Mouse (Mus musculus) G1E (cell line): Measurements from ENCODE around the gene Ssc5d.

Source experiments
- CTCF ChIP-seq: IDR thresholded peaks from 2 replicates; pipeline ENCODE4 v1.5.1; 2012; ENCODE audit warnings: low read depth, low read length, inconsistent platforms, mixed read lengths
- GATA1 ChIP-seq: IDR thresholded peaks from 2 replicates; pipeline ENCODE4 v1.6.1; 2012; ENCODE audit warnings: borderline replicate concordance, low read length, inconsistent platforms, mixed read lengths
- GATA2 ChIP-seq: IDR thresholded peaks from 2 replicates; pipeline ENCODE4 v1.6.1; 2012; ENCODE audit warnings: low read depth, low read length, inconsistent platforms, borderline replicate concordance
- POLR2AphosphoS5 ChIP-seq: IDR thresholded peaks from 2 replicates; pipeline ENCODE4 v1.6.1; 2012; ENCODE audit warnings: low read depth, low read length, inconsistent platforms; ENCODE audit not compliant: insufficient replicate concordance
- TAL1 ChIP-seq: conservative IDR thresholded peaks from 2 replicates; pipeline ENCODE4 v1.6.1; 2012; ENCODE audit warnings: low read depth, low read length, inconsistent platforms, mixed read lengths

DNA sequence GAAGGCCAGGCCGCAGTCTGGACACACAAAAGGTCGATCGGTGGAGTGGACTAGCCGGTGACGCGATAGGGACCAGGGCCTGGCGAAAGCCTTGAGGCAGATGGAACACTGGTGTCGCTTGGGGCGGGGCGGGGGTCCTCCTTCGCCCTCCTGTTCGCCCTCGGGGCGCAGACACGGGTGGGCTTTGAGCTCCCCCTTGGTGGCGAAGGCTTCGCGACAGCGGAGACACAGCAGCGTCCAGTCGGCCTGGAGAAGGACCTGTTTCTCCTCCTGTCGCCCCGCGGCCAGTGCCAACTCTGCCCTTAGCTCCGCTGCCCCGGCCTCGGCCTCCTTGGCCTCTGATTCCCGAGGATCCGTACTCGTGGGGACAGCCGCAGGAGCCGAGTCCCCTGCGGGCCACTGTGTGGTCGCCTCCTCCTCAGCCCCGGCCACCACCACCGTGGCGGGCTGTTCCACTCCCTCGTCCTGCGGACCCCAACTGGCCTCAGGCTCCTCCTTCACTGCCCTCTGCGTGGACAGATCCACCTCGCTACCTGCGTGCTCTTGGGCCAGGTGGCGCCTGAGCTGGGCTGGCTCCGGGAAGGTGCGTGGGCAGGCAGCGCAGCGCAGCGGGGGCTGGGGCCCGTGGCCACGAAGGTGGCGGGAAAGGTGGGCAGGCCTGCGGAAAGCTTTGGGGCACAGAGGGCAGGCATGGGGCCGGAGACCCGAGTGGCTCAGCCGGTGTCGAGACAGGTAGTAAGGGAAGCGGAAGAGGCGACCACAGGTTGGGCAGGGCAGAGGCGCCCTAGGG lies 68.6 kb downstream of the Ssc5d start:
- TF ChIP-seq CTCF (no peak), TAL1 (no peak), POLR2AphosphoS5 (no peak), GATA1 (no peak), GATA2 (no peak)
